In genomic region chr3:146140276-146140675, GRCm38 (mm10) we compare ENCODE assay signal across 39 mouse cellular contexts. TPM values are rescaled to one million over a fixed set of nuclear protein-coding genes. Genes with fewer than 3 reads are reported as not detected.
"Had no signal": no experiment of that assay in that cellular context is flagged by ENCODE, and none has a peak within 500 bp of the region (broad histone marks: within the 10 kb centered on the region; RNA-seq: fewer than 3 reads in every experiment).

No protein-coding gene starts in this region.

- ATAC-seq: hindbrain, embryonic 16.5 days; hindbrain, postnatal 0 days; inflammation-experienced regulatory T-cells, adult 6 months; intestine, embryonic 15.5 days; intestine, embryonic 16.5 days; intestine, postnatal 0 days had no signal

- H3K4me3 ChIP-seq: heart, embryonic 10.5 days; heart, embryonic 12.5 days; heart, embryonic 13.5 days; heart, embryonic 15.5 days; hindbrain, embryonic 10.5 days; hindbrain, embryonic 12.5 days; hindbrain, embryonic 13.5 days; hindbrain, embryonic 15.5 days; intestine, embryonic 15.5 days; kidney, embryonic 15.5 days; layer of hippocampus, adult 2 months had no signal

- H3K27me3 ChIP-seq: heart, embryonic 12.5 days; heart, embryonic 13.5 days; heart, embryonic 15.5 days; hindbrain, embryonic 12.5 days; hindbrain, embryonic 13.5 days; hindbrain, embryonic 15.5 days; intestine, embryonic 15.5 days; kidney, embryonic 15.5 days had no signal

- H3K36me3 ChIP-seq: heart, embryonic 10.5 days; heart, embryonic 12.5 days; heart, embryonic 13.5 days; heart, embryonic 15.5 days; hindbrain, embryonic 12.5 days; hindbrain, embryonic 13.5 days; hindbrain, embryonic 15.5 days; intestine, embryonic 15.5 days; kidney, embryonic 15.5 days had no signal

- H3K9ac ChIP-seq: heart, embryonic 12.5 days; heart, embryonic 13.5 days; heart, embryonic 15.5 days; hindbrain, embryonic 12.5 days; hindbrain, embryonic 13.5 days; hindbrain, embryonic 14.5 days; hindbrain, embryonic 15.5 days; intestine, embryonic 15.5 days; kidney, embryonic 15.5 days had no signal

- H3K27ac ChIP-seq: heart, embryonic 10.5 days; heart, embryonic 13.5 days; heart, embryonic 15.5 days; hindbrain, embryonic 10.5 days; hindbrain, embryonic 12.5 days; hindbrain, embryonic 13.5 days; hindbrain, embryonic 14.5 days; hindbrain, embryonic 15.5 days; hindbrain, postnatal 0 days; intestine, embryonic 15.5 days; kidney, embryonic 15.5 days; kidney, postnatal 0 days; layer of hippocampus, adult 2 months had no signal

- H3K4me1 ChIP-seq: heart, embryonic 12.5 days; heart, embryonic 13.5 days; heart, embryonic 15.5 days; hindbrain, embryonic 10.5 days; hindbrain, embryonic 12.5 days; hindbrain, embryonic 13.5 days; hindbrain, embryonic 15.5 days; intestine, embryonic 15.5 days; kidney, embryonic 15.5 days had no signal

- H3K4me2 ChIP-seq: heart, embryonic 11.5 days; heart, embryonic 12.5 days; heart, embryonic 13.5 days; heart, embryonic 15.5 days; hindbrain, embryonic 12.5 days; hindbrain, embryonic 13.5 days; hindbrain, embryonic 14.5 days; hindbrain, embryonic 15.5 days; intestine, embryonic 15.5 days; kidney, embryonic 15.5 days had no signal

- H3K9me3 ChIP-seq: heart, embryonic 10.5 days; heart, embryonic 12.5 days; heart, embryonic 13.5 days; heart, embryonic 15.5 days; hindbrain, embryonic 10.5 days; hindbrain, embryonic 12.5 days; hindbrain, embryonic 13.5 days; hindbrain, embryonic 15.5 days; intestine, embryonic 15.5 days; kidney, embryonic 15.5 days had no signal

- DNase-seq: heart, postnatal 10 days; heart, postnatal 14 days; heart, postnatal 36 days; heart, postnatal 4 days; kidney, adult 11 months; kidney, adult 18-20 months; kidney, adult 2 months; kidney, adult 8-10 months; kidney, adult 9 months; kidney, postnatal 10 days; kidney, postnatal 14 days; kidney, postnatal 25 days; kidney, postnatal 36 days; kidney, postnatal 4 days; layer of hippocampus, adult 9-11 months; layer of hippocampus, postnatal 36 days had no signal

RNA-seq across cellular contexts. Expression of gene Wdr63, which starts 32.3 kb away (rescaled TPM):
- polyA plus RNA-seq: heart, embryonic 12.5 days; heart, embryonic 13.5 days; heart, embryonic 14.5 days; heart, postnatal 0 days; intestine, embryonic 14.5 days; intestine, embryonic 16.5 days; kidney, adult 2 months; kidney, embryonic 14.5 days had no signal
